Mouse (Mus musculus) mouse embryonic stem cell (cell line): ENCODE data around the gene Etl4.

Experiments
- in situ Hi-C, 2 experiments: fragments of 300-500 bp; cut with MboI; formaldehyde crosslinking; loops; 1 replicate in 1 of 2; 3 replicates in 1 of 2; pipeline ENCODE4 v1.14.3; 2019 to 2020; ENCODE audit warnings: low sequenced_read_pairs in 2 of 2, low pct_unique_long_range_greater_than_20kb in 1 of 2, mixed read lengths in 1 of 2; ENCODE audit not compliant: unreplicated experiment in 1 of 2

The Etl4 gene

DNA sequence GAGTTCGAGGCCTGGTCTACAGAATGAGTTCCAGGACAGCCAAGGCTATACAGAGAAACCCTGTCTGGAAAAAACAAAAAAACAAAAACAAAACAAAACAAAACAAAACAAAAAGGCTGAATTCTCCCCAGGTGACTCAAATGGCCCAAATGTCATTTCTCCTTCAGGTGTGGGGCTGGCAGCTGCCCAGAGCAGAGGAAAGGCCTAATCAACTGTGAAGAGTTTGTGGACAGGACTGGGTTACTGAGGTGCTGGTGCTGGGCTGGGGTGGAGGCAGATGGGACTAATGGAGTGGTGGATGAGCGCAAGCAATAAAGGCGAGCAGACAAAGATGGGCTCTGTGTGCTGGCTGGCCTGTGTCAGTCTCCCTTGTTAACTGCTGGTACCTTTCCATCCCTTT lies 617.3 kb downstream of the Etl4 start:
- in situ Hi-C loops, result no loop called here

DNA sequence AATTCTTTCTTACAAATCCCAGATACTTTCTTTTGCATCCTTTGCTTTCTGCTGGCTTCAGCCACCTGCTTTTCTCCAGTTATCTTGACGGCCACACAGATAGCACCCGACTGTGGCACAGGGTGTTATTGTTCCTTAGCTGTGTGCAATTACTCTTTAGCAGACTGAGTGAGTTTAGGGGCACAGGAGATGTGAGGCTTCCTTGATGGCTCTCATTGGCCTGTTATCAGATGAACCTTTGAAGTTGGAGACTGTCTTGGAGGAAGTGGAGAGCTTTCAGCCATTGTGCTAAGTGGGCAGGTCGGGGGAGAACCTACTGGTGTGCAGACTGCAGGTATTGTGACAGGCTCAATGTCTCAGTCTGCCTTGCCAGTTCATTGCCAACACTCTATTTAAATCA lies 623.0 kb downstream of the Etl4 start:
- in situ Hi-C loops, result no loop called here

DNA sequence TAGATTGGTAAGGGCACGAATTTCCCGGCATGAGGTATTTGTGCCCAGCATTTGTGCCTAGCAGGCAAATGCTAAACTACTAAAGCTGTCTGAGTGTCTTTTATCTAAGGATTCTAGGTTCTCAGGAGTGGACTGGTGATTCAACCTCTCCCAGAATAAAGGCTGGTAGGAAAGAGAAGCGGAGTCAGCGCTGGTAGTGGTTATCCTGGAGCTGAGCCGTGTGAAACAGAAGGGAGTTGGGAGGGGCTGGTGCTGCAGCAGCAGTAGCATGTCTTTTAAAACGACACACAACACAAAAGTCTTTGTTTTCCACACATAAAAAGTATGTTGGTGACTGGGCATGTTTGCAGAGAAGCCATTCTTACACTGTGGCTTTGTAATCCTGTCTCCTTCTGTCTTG lies 628.2 kb downstream of the Etl4 start:
- in situ Hi-C loops, result no loop called here

DNA sequence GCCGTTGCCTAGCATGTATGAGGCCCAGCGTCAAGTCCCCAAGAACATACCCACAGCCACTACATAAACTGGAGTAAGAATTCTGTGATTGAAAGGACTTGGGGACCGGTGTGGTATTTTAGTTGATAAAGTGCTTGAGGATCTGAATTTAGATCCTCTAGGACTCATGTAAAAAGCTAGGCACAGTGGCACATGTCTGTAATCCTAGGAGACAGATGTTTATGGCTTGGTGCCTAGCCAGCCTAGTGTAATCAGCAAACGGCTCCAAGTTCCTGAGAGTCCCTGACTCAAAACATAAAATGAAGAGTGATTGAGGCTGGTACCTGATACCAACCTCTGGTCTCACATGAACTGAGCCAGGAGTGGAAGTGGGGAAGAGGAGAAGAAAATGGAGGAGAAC lies 629.3 kb downstream of the Etl4 start:
- in situ Hi-C loops, result no loop called here

DNA sequence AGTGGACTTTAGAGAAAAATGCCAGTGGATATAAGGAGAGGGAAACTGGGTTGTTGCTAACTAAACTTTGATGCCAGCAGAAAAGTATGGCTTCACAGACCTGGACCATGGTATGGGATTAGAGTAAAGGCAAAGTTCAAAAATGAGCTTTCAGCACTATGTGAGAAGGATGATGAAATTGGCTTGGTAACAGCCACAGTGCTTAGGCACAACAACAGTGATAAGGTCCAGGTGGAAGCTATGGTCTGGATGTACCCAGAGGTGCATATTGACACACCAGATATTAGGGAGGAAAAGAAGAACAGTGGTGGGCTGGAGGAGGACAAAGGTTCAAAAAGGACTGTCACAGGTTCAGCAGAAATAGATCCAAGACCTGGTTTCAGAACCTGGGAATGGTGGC lies 631.7 kb downstream of the Etl4 start:
- in situ Hi-C loops, result no loop called here

DNA sequence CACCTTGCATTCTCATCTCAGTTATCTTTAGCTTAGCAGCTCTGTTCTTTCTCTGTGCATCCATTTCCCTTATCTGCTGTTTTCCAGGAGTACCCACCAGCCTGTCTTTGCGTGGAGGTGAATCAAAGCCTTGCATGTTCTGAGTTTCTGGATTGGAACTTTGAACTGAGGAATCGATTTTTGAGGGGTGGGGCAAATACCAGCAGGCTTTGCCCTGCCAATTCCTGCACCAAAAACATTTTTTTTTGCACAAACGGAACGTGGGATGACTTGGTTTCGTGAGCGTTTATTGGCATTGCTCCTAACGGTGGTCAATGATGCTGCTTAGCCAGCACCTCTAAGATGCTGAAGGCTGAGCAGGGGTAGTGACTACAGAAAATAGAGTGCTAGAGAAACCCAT lies 632.7 kb downstream of the Etl4 start:
- in situ Hi-C loops, result no loop called here

DNA sequence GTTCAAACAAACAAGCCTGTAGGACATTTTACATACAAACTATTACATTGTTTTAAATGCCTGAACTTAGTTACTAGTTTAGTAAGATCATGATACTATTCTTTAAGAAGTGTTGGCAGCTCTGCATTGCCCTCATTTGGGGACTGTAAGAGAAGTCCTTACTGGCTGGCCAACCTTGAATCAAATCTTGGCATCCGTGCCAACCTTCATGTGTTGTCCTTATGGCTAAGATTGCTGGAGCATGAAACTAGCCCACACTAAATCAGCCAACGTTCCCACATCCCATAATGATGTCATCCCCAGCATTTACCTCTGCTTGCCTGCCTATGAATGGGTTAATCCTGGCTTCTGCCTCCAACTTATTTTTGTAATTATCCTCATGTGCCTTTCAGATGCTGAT lies 636.0 kb downstream of the Etl4 start:
- in situ Hi-C loops, result no loop called here

DNA sequence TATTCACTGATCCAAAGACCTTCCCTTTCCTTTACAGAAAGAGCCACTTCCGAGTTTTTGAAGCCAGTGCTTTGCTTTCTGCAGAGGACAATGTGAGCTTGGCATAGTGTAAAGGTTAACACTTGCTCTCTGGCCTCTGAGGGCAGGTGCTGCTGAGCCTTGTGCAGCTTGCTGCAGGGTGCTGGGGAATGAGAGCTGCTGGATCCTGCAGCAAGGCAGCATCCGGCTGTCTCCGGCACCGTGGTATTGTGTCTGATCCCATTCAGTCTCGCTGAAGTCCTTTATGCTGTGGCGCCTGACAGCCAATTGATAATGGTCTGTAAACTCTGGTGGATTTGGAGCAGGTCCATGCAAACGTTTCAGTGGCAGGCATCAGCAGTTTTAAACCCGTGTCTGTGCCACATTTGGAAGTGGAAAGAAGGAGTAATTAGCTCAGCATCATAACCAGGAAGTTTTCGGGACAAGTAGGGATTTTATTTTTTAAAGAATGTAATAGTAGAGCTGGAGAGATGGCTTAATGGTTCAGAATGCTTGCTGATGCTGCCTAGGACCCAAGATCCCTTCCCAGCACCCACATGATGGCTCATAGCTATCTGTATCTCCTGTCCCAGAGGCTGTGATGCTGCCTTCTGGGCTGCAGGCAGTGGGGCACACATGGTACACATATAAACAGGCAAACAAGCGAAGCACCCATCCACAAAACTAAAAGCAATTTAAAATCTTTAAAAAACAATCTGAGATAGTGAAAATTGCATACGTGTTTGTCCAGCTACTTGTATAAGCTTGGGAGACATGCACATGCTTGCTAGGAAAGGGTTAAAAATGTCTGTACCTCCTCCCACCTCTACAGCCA lies 637.1 kb downstream of the Etl4 start:
- in situ Hi-C loops, result no loop called here

DNA sequence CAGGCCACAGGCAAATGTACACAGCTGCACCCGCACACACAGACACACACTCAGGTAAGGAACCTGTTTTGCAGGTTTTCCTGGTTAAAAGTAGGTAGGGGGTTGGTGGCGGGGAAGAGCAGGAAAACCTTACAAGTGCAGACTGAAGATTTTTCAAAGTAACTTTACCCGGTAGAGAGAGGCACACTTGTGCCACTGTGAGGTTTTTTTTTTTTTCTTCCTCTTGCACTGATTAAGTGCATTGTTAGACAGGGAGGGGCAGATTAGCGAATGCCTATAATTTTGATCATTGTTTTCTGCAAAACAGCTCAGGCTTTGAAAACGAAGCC lies 637.7 kb downstream of the Etl4 start:
- in situ Hi-C loops, result no loop called here

DNA sequence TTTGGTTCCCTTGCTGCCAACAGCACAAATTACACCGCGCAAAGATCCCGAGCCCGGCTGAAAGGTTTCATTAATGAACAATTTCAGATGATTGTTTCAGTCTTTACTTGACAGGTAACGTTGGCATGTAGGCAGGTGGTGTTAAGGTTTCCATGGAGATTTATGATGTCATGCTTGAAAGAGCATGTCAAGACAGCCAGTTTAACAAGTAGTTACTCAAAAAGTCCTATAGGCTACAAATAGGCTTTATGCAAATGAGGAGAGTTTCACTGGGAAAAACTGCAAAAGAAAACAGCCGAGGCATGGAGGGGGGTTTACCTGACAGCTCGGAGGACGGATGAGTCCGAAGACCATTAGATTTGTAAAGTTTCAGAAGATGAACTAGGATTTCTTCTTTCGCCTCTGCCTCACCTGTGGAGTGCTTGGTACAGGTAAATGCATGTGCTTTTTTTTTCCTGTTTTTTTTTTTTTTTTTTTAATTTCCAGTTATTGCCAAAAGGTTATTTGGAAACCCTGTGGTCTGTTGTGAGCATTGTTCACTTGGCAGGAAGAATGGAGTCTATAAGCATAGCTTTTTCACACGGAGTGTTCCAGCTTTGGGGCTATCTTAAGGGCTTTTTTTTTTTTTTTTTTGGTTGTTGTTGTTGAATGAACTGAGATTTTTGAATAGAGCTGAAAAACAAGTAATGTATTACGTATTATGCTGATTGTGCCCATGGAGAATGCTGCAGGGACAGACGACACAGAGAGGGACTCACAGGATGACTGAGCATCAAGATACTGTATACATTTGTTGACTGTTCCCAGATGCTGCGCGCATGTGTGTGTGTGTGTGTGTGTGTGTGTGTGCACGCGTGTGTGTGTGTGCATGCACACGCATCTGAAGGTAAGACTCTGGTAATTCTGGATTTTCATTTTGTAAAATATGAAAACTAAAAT lies 638.4 kb downstream of the Etl4 start:
- in situ Hi-C loops, result no loop called here

DNA sequence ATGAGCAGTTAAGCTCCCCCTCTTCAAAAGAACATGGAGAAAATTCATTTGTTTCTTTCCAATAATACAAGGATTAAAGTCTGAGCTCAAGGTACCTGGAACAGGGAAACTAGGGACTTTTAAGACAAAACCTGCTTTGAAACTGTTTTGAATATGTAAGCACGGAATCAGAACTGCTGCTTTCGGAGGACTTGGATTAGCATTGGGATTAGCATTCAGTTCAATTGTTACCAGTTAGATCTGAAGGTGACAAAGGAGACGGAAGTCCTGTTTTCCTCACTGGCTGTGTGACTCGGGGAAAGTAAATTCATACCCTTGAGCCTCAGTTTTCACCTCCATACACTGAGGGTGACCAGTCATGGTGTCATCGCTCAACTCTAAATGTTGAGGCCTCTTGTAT lies 639.5 kb downstream of the Etl4 start:
- in situ Hi-C loops, result no loop called here

DNA sequence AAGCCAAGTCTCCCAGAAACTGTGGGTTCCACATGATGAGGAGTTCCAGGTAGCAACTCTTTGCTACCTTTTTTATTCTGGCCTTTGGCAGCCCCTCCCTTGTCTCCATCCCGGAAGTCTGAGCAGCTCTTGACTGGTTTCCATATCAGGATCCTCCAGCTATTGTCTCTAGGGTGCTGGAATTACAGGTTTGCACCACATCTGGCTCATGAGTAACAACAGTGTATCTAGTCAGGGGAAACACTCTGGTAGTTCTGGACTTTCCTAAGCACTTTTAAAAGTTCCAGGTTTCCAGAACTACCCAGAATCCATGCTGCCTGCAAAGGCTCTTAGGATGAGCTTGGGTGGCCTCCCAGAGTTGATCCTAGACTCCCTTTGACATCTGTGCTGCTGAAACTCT lies 640.4 kb downstream of the Etl4 start:
- in situ Hi-C loops, result no loop called here

DNA sequence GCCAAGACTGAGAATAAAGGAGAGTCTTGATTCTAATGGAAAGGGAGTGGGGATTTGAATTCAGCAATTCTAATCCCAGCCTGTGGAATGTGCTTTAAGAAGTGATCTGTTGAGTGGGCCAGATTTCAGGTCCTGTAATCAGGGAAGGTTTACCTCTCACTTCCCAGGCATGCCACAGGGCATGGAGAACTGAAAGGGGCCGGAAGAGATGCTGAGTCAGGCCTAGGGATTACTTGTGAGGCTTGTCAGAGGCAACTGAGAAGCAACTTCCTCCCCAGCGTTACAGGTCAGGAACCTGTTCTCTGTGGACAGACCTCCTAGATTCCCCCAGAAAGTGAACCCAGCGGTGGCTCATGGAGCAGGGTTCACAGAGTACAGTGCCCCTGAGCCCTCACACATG lies 646.1 kb downstream of the Etl4 start:
- in situ Hi-C loops, result no loop called here

DNA sequence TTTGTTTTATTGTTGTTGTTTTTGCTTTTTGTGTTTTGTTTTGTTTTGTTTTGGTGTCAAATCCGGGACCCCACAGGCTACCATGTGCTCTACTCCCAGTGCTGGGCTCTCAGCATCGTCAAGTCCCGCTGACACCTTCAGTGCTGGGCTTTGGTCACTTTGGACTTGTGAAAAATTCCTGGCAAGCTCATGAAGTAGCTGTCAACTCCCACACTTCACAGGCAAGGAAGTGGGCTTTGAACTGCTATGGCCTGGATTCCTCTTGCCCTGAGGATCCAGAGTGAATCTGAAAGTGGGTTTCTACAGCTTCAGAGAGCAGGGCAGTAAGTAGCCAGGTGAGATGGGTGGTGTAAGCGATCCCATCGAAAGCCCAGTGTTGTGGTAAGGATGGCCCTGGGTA lies 649.5 kb downstream of the Etl4 start:
- in situ Hi-C loops, result no loop called here

DNA sequence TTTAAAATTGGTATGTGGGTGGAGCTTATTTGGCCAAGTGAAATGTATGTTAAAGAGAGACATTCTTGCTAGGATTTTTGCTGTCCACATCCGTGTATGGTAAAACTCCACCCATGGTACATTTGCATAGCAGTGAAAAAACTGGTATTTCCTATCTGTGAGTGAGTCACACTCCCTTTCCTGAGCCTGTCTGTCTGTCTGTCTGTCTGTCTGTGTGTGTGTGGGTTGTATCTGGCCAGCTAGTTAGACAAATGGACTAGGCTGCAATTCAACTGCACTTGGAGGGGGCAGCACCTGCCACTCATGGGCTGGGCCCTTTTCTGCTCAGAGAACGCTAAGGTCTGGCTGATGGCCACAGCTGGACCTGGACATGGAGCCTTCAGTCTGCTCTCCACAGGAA lies 650.1 kb downstream of the Etl4 start:
- in situ Hi-C loops, result no loop called here

DNA sequence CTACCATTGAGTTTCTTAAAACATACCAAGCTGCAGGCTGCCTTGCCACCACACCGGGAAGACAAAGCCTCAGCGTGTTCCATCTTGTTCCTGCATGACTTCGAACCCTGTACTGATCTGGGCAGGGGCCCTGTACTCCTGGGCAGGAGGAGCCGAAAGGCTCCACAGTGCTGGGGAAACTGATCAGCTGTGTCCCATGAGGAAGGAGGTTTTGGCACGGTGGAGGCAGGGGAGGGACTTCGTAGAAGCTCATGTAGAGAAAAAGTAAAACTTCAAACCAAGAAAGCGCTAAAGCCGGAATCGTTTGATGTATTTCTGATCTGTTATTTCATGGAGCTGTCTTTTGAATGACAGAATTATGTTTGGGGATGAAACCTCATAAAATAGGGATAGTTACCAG lies 651.0 kb downstream of the Etl4 start:
- in situ Hi-C loops, result no loop called here

DNA sequence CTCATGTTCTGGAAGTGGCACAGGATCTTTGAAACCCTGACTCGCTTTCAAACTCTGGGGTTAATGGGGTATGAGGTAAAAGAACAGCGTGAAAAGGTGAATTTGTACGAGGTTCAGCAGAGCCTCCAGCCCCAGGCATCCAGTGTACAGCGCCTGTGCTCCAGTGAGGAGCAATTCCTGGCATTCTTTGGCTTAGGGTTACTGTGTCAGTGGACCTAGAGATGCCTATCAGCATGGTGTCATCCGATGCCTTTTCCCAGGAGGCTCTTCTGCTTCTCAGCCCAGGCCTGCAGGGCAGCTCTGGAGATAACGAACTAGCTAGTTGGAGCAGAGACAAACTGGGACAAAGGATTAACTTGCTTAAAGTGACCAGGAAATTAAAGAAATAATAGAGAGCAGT lies 653.5 kb downstream of the Etl4 start:
- in situ Hi-C loops, result no loop called here

DNA sequence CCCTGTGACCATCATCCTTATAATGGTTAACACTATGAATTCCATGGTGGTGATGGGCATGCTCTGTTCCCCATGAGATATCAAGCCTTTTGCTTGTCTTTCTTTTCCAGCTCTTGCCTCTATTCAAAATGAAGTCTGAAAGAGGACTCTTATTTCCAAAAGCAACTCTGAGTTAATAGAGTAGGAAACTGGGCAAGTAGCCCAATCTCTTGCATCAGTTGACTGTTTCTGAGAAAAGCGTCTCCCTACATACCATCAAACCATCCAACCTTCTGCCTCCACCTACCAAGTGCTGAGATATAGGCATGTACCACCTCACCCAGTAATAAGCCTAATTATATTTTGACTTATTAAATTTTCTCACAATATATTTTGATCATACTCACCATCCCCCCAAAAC lies 658.9 kb downstream of the Etl4 start:
- in situ Hi-C loops, result no loop called here

DNA sequence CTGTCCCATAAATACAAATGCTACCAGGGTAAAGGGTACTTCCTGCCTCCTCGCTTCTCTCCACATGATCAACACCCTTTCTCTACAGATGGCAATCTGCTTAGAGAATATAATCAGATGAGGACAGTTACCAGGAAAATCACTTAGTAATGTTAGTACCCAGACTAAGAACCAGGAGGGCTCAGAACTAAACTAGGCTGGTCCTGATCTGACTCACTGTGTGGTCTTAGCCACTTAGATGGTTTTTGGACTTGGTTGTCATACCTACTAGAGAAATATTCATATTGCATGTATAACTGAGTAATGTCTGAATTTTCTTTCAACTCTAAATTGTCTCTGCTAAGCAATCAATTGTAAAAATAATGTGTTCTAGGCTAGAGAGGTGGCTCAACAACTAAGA lies 662.4 kb downstream of the Etl4 start:
- in situ Hi-C loops, result no loop called here

DNA sequence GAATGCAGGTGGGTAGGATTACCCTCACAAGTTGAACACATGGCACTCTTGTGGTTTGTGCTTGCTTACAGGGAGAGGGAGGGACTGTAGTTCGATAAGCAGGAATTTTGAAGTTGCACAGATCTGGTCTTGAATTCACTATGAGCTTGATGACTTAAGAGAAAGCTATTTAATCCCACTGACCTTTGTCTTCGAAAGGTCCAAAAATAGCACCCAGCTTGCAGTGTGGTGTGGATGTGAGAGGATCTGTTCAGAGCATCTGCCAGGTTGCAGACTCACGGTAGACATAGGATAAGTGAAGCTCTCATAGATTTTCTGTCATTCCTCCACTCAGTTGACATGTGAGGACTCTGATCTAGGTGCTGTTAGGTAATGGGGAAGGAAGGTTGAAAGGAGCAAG lies 670.8 kb downstream of the Etl4 start:
- in situ Hi-C loops, result no loop called here
